In genomic region chr16:50717306-50718017, GRCm38 (mm10) we compare ENCODE assay signal across 8 mouse cellular contexts.
DNase-seq lines count a peak whose midpoint lies in the region; ATAC-seq and TF ChIP-seq lines count a peak whose summit lies in the region.

No protein-coding gene starts in this region.

- DNase-seq in kidney, adult 2 months = no peak
- no peak for DNase-seq in kidney, adult 9 months
- no peak for DNase-seq in ES-E14 (ENCODE audit: low read depth, low spot score)
- DNase-seq in cerebellum, postnatal 25 days = peak; percentile 61 to 73
- DNase-seq in hindbrain, postnatal 0 days (ENCODE audit: low spot score) = peak; percentile 91
- DNase-seq in midbrain, postnatal 0 days (ENCODE audit: low spot score) = peak; percentile 95
- no peak for DNase-seq in urinary bladder, adult 18-20 months (ENCODE audit: low spot score in 2 of 2)
- no peak for DNase-seq in liver, embryonic 11.5 days (ENCODE audit: low spot score)

- no peaks in the 10 kb centered on the region for H3K27me3 ChIP-seq in kidney, adult 2 months (replicated peaks; ENCODE audit: control insufficient read depth, insufficient read depth, low read length)
- H3K27me3 ChIP-seq in hindbrain, postnatal 0 days (ENCODE audit: insufficient read depth, low read length) = no peaks in the 10 kb centered on the region
- H3K27me3 ChIP-seq in midbrain, postnatal 0 days (ENCODE audit: insufficient read depth, low read length) = no peaks in the 10 kb centered on the region
- H3K27me3 ChIP-seq in liver, embryonic 11.5 days (replicated peaks; ENCODE audit: control insufficient read depth, insufficient read depth, low read length) = no peaks in the 10 kb centered on the region

- H3K36me3 ChIP-seq in kidney, adult 2 months (ENCODE audit: control insufficient read depth, insufficient read depth, low read length) = no peaks in the 10 kb centered on the region
- H3K36me3 ChIP-seq in ES-E14 (ENCODE audit: control insufficient read depth, insufficient read depth, low read length, poor library complexity, severe bottlenecking) = no peaks in the 10 kb centered on the region
- no peaks in the 10 kb centered on the region for H3K36me3 ChIP-seq in hindbrain, postnatal 0 days (ENCODE audit: insufficient read depth, low read length)
- no peaks in the 10 kb centered on the region for H3K36me3 ChIP-seq in midbrain, postnatal 0 days (ENCODE audit: insufficient read depth, low read length)
- no peaks in the 10 kb centered on the region for H3K36me3 ChIP-seq in liver, embryonic 11.5 days (ENCODE audit: control insufficient read depth, insufficient read depth, low read length)

- H3K4me3 ChIP-seq in kidney, adult 2 months (ENCODE audit: insufficient read depth, low read depth, low read length) = no peak overlapping the region
- H3K4me3 ChIP-seq in ES-E14 (ENCODE audit: insufficient read depth in 1 of 2, low read depth in 1 of 2, low read length in 2 of 2, poor library complexity in 1 of 2, severe bottlenecking in 1 of 2) = no peak overlapping the region
- no peak overlapping the region for H3K4me3 ChIP-seq in hindbrain, postnatal 0 days (ENCODE audit: low read length)
- no peak overlapping the region for H3K4me3 ChIP-seq in midbrain, postnatal 0 days (ENCODE audit: low read depth, low read length)
- H3K4me3 ChIP-seq in liver, embryonic 11.5 days (ENCODE audit: low read depth, low read length) = no peak overlapping the region

- in situ Hi-C loops in ES-E14 (cut with MboI; ENCODE audit: low sequenced_read_pairs in 2 of 2, unreplicated experiment in 2 of 2) = no loop called here

- no peak for TF ChIP-seq POLR2A in kidney, adult 2 months (IDR thresholded peaks at IDR 0.05; ENCODE audit: low read depth, low read length)

- no peaks in the 10 kb centered on the region for H3K4me1 ChIP-seq in kidney, adult 2 months (ENCODE audit: control insufficient read depth, insufficient read depth, low read length)
- H3K4me1 ChIP-seq in ES-E14 (ENCODE audit: control insufficient read depth in 2 of 2, insufficient read depth in 2 of 2, low read length in 2 of 2, poor library complexity in 1 of 2) = no peaks in the 10 kb centered on the region
- peaks cover 3% of the 10 kb centered on the region; the same call in 1 of the 2 replicates for H3K4me1 ChIP-seq in hindbrain, postnatal 0 days (ENCODE audit: insufficient read depth, low read length)
- H3K4me1 ChIP-seq in midbrain, postnatal 0 days (ENCODE audit: insufficient read depth, low read length) = no peaks in the 10 kb centered on the region
- H3K4me1 ChIP-seq in liver, embryonic 11.5 days (replicated peaks; ENCODE audit: control insufficient read depth, insufficient read depth, low read length) = no peaks in the 10 kb centered on the region

- H3K4me2 ChIP-seq in hindbrain, postnatal 0 days (ENCODE audit: low read depth, low read length) = no peak overlapping the region
- no peak overlapping the region for H3K4me2 ChIP-seq in midbrain, postnatal 0 days (ENCODE audit: low read depth, low read length, poor library complexity, severe bottlenecking)
- no peak overlapping the region for H3K4me2 ChIP-seq in liver, embryonic 11.5 days

- ATAC-seq in hindbrain, postnatal 0 days = peak; percentile 98
- peak; percentile 87 for ATAC-seq in midbrain, postnatal 0 days (ENCODE audit: low FRiP score)
- no peak for ATAC-seq in liver, embryonic 11.5 days (replicated peaks; ENCODE audit: low FRiP score)

- no peaks in the 10 kb centered on the region for H3K9me3 ChIP-seq in ES-E14 (ENCODE audit: control insufficient read depth, insufficient read depth, low read depth, low read length)
- H3K9me3 ChIP-seq in hindbrain, postnatal 0 days (ENCODE audit: low read length) = no peaks in the 10 kb centered on the region
- no peaks in the 10 kb centered on the region for H3K9me3 ChIP-seq in midbrain, postnatal 0 days (ENCODE audit: low read length)
- H3K9me3 ChIP-seq in liver, embryonic 11.5 days (ENCODE audit: control insufficient read depth, low read length) = no peaks in the 10 kb centered on the region

- 53% methylated on average over 10 of the region's 10 CpGs for WGBS in kidney, adult 2 months
- WGBS in hindbrain, postnatal 0 days = 20% methylated on average over 10 of the region's 10 CpGs
- 54% methylated on average over 10 of the region's 10 CpGs for WGBS in midbrain, postnatal 0 days
- whole genome bisulfite sequencing in liver, embryonic 11.5 days = 68% methylated on average over 10 of the region's 10 CpGs

- TF ChIP-seq CTCF in kidney, adult 2 months (conservative IDR thresholded peaks at IDR 0.05; ENCODE audit: insufficient read depth, insufficient read length, low read depth, low read length) = peak; percentile 32
- peak; percentile 76 for TF ChIP-seq CTCF in hindbrain, postnatal 0 days (IDR thresholded peaks at IDR 0.05; ENCODE audit: low read depth)
- TF ChIP-seq CTCF in midbrain, postnatal 0 days (IDR thresholded peaks at IDR 0.05) = peak; percentile 70

- no peak overlapping the region for H3K27ac ChIP-seq in kidney, adult 2 months (ENCODE audit: insufficient read depth, low read depth, low read length)
- H3K27ac ChIP-seq in ES-E14 (ENCODE audit: insufficient read depth, low read depth, low read length, poor library complexity, severe bottlenecking) = no peak overlapping the region
- H3K27ac ChIP-seq in hindbrain, postnatal 0 days = peak overlapping the region; percentile 41; the same call in 1 of the 2 replicates
- no peak overlapping the region for H3K27ac ChIP-seq in midbrain, postnatal 0 days (ENCODE audit: low read depth, low read length)
- no peak overlapping the region for H3K27ac ChIP-seq in liver, embryonic 11.5 days (ENCODE audit: low read depth, low read length)

- H3K9ac ChIP-seq in ES-E14 (ENCODE audit: insufficient read depth, low read depth, low read length, poor library complexity, severe bottlenecking) = no peak overlapping the region
- no peak overlapping the region for H3K9ac ChIP-seq in hindbrain, postnatal 0 days (replicated peaks; ENCODE audit: low read length)
- no peak overlapping the region for H3K9ac ChIP-seq in midbrain, postnatal 0 days (replicated peaks; ENCODE audit: low read length, poor library complexity, severe bottlenecking)
- no peak overlapping the region for H3K9ac ChIP-seq in liver, embryonic 11.5 days (ENCODE audit: low read depth, low read length)

TF ChIP-seq in ES-E14, 5 proteins besides CTCF, POLR2A, EP300 and RAD21:
- TF ChIP-seq MAFK (IDR thresholded peaks at IDR 0.05; ENCODE audit: insufficient read depth, low read depth, low read length) = 0 out of 2 replicates have a peak, but pooled peaks have one; percentile 18
- TF ChIP-seq ZC3H11A (IDR thresholded peaks at IDR 0.05; ENCODE audit: borderline replicate concordance, low read depth, low read length) = no peak

Comparison
In these comparisons a context has a peak if more than half of its experiments do, and no peak if none do; other contexts are left out.
1. DNase-seq: peak in cerebellum, postnatal 25 days (2 of 2), hindbrain, postnatal 0 days (single experiment) and midbrain, postnatal 0 days (single experiment); none in kidney, adult 2 months (single experiment), kidney, adult 9 months (single experiment), ES-E14 (single experiment), urinary bladder, adult 18-20 months (0 of 2) and liver, embryonic 11.5 days (single experiment).
2. Peak in every context shown above with its lines, with median percentiles within 50 percentile points of each other: CTCF ChIP-seq.